Mouse (Mus musculus) mouse trophoblast stem cell (cell line): Measurements from ENCODE around the gene Tmprss15.

ENCODE experiments used
- in situ Hi-C, 2 experiments: fragments of 300-500 bp; cut with MseI, MboI; formaldehyde crosslinking; loops; 2 replicates in 1 of 2; 3 replicates in 1 of 2; pipeline ENCODE4 v1.15.1; 2025

The Tmprss15 gene

GRCm38 (mm10) chr16:78922644-78923043, 168.3 kb downstream of the Tmprss15 start:
- in situ Hi-C loops, result no loop called here
